Mouse (Mus musculus) kidney, adult 9 months (tissue): ENCODE results near the gene Isg20.

ENCODE experiments used
- DNase-seq: peaks from one replicate; pipeline ENCODE4 v3.0.0; 2022

Gene Isg20

GRCm38 (mm10) chr7:78963891-78964290 is 50.7 kb downstream of the Isg20 start:
- no peak for DNase-seq
